Mouse (Mus musculus) liver, adult 2 months (tissue): ENCODE results near the gene Bik. TPM values are rescaled to one million over a fixed set of nuclear protein-coding genes. Genes with fewer than 3 reads are reported as not detected.
A peak's percentile ranks its signal among the peaks of the same experiment; 100 is the strongest.

Experiments
- DNase-seq: peaks from one replicate; pipeline ENCODE4 v3.0.0-alpha.2; 2011; ENCODE audit warnings: low read depth, low spot score; ENCODE audit errors: extremely low read depth
- H3K27ac ChIP-seq: fragments of 200-500 bp; replicated peaks from 2 replicates; pipeline ENCODE4 v1.5.1; 2012; ENCODE audit warnings: low read depth, mild to moderate bottlenecking, control low read depth, inconsistent platforms, low read length; ENCODE audit not compliant: insufficient read depth
- H3K27me3 ChIP-seq: fragments of 200-500 bp; 2 replicates; pipeline ENCODE4 v1.6.1; 2012; ENCODE audit warnings: mild to moderate bottlenecking, moderate library complexity, low read length, inconsistent platforms; ENCODE audit not compliant: control insufficient read depth, insufficient read depth
- H3K36me3 ChIP-seq: fragments of 200-500 bp; 2 replicates; pipeline ENCODE4 v1.6.1; 2012; ENCODE audit warnings: low read length, inconsistent platforms; ENCODE audit not compliant: control insufficient read depth, insufficient read depth
- H3K4me1 ChIP-seq: fragments of 200-500 bp; 2 replicates; pipeline ENCODE4 v1.6.1; 2011; ENCODE audit warnings: low read length; ENCODE audit not compliant: control insufficient read depth, insufficient read depth
- H3K4me3 ChIP-seq: fragments of 200-500 bp; 2 replicates; pipeline ENCODE4 v1.5.1; 2011; ENCODE audit warnings: low read depth, mild to moderate bottlenecking, control low read depth, low read length, moderate library complexity; ENCODE audit not compliant: insufficient read depth
- H3K79me2 ChIP-seq: fragments of 200-500 bp; 2 replicates; pipeline ENCODE4 v1.6.1; 2012; ENCODE audit warnings: inconsistent platforms, mild to moderate bottlenecking, low read length, moderate library complexity; ENCODE audit not compliant: control insufficient read depth, insufficient read depth
- H3K9ac ChIP-seq: fragments of 200-500 bp; 2 replicates; pipeline ENCODE4 v1.6.1; 2012; ENCODE audit warnings: low read depth, mild to moderate bottlenecking, control low read depth, inconsistent platforms, low read length
- CTCF ChIP-seq: fragments of 200-500 bp; IDR thresholded peaks from 2 replicates; pipeline ENCODE4 v1.5.1; 2011; ENCODE audit warnings: low read depth, low read length, control low read depth
- POLR2A ChIP-seq: fragments of 200-500 bp; IDR thresholded peaks from 2 replicates; pipeline ENCODE4 v1.6.1; 2011; ENCODE audit warnings: low read length, control low read depth; ENCODE audit not compliant: insufficient read depth; ENCODE audit errors: extremely low read depth
- WGBS: fragments of 180-500 bp; shearing (Covaris S2); methylation state at CpG from one replicate; pipeline ENCODE4 v1.1.7; 2018; 5-methylcytosine and 5-hydroxymethylcytosine counted together
- polyA plus RNA-seq: library from polyadenylated mRNA; depleted of rRNA; stranded (reverse); fragments of >200 nt; gene quantifications from 2 replicates; pipeline ENCODE4 v1.2.3, GENCODE M21; 2012
- total RNA-seq: library from RNA; depleted of rRNA; stranded (reverse); fragments of >200 nt; gene quantifications from 2 replicates; pipeline ENCODE4 v1.2.3, GENCODE M21; 2014

Bik gene
- total and polyA plus RNA-seq, 2 experiments: 6.3 to 7.0 TPM

GRCm38 (mm10) chr15:83572132-83572531 is 45.5 kb downstream of the Bik start:
- Histone ChIP-seq H3K4me1 (peaks cover 14% of the 10 kb centered on the region), H3K27me3 (no peaks in the 10 kb centered on the region), H3K9ac (no peak overlapping the region), H3K79me2 (no peaks in the 10 kb centered on the region; the same call in 1 of the 2 replicates), H3K27ac (peak overlapping the region; percentile 74), H3K4me3 (no peak overlapping the region), H3K36me3 (peaks cover 10% of the 10 kb centered on the region; the same call in 1 of the 2 replicates)
- 82% methylated on average over 4 of the region's 4 CpGs for WGBS
- DNase-seq: no peak
- TF ChIP-seq CTCF (no peak), POLR2A (no peak)

GRCm38 (mm10) chr15:83573606-83574005 is 46.9 kb downstream of the Bik start:
- no peaks in the 10 kb centered on the region for H3K27me3 ChIP-seq
- H3K27ac ChIP-seq: no peak overlapping the region
- H3K79me2 ChIP-seq: no peaks in the 10 kb centered on the region
- 98% methylated on average over 12 of the region's 12 CpGs for WGBS
- H3K9ac ChIP-seq: no peak overlapping the region
- peaks cover 10% of the 10 kb centered on the region; the same call in 1 of the 2 replicates for H3K36me3 ChIP-seq
- no peak for DNase-seq
- H3K4me3 ChIP-seq: no peak overlapping the region
- H3K4me1 ChIP-seq: peaks cover 14% of the 10 kb centered on the region
- TF ChIP-seq CTCF: no peak

- H3K4me3 ChIP-seq: no peak overlapping the region
- DNase-seq: no peak
- peaks cover 10% of the 10 kb centered on the region; the same call in 1 of the 2 replicates for H3K36me3 ChIP-seq
- 79% methylated on average over 6 of the region's 6 CpGs for WGBS
- H3K4me1 ChIP-seq: peaks cover 14% of the 10 kb centered on the region
- TF ChIP-seq CTCF (no peak), POLR2A (no peak)
- H3K9ac ChIP-seq: no peak overlapping the region
- no peaks in the 10 kb centered on the region for H3K27me3 ChIP-seq
- no peak overlapping the region for H3K27ac ChIP-seq
- no peaks in the 10 kb centered on the region for H3K79me2 ChIP-seq
These were observed 48.2 kb downstream of the Bik start for GRCm38 (mm10) chr15:83574731-83575351.

- TF ChIP-seq POLR2A (no peak), CTCF (no peak)
- no peaks in the 10 kb centered on the region for H3K27me3 ChIP-seq
- DNase-seq: no peak
- H3K9ac ChIP-seq: no peak overlapping the region
- no peak overlapping the region for H3K4me3 ChIP-seq
- peaks cover 10% of the 10 kb centered on the region; the same call in 1 of the 2 replicates for H3K36me3 ChIP-seq
- no peak overlapping the region for H3K27ac ChIP-seq
- H3K4me1 ChIP-seq: peaks cover 14% of the 10 kb centered on the region
- no peaks in the 10 kb centered on the region for H3K79me2 ChIP-seq
- WGBS: 97% methylated on average over 8 of the region's 8 CpGs
These were observed 48.9 kb downstream of the Bik start for GRCm38 (mm10) chr15:83575543-83575942.

GRCm38 (mm10) chr15:83576651-83577050 is 50.0 kb downstream of the Bik start:
- Histone ChIP-seq H3K27ac (no peak overlapping the region), H3K4me3 (no peak overlapping the region), H3K79me2 (no peaks in the 10 kb centered on the region), H3K4me1 (peaks cover 7% of the 10 kb centered on the region), H3K9ac (no peak overlapping the region), H3K36me3 (peaks cover 10% of the 10 kb centered on the region; the same call in 1 of the 2 replicates), H3K27me3 (no peaks in the 10 kb centered on the region)
- TF ChIP-seq CTCF (no peak), POLR2A (no peak)
- WGBS: 93% methylated on average over 9 of the region's 9 CpGs
- DNase-seq: no peak

GRCm38 (mm10) chr15:83582931-83583330 is 56.3 kb downstream of the Bik start:
- DNase-seq: no peak
- Histone ChIP-seq H3K4me1 (no peaks in the 10 kb centered on the region), H3K27me3 (no peaks in the 10 kb centered on the region), H3K4me3 (no peak overlapping the region), H3K79me2 (no peaks in the 10 kb centered on the region), H3K27ac (no peak overlapping the region), H3K36me3 (peaks cover 1% of the 10 kb centered on the region; the same call in 1 of the 2 replicates), H3K9ac (no peak overlapping the region)
- TF ChIP-seq CTCF (no peak), POLR2A (no peak)
- WGBS: 78% methylated on average over 4 of the region's 4 CpGs
